Mouse (Mus musculus) embryo, embryonic 10 days (tissue): ENCODE data around the gene Tmprss9.

Experiments used
- DNase-seq: peaks from one replicate; pipeline ENCODE4 v3.0.0-alpha.2; 2015; ENCODE audit warnings: low spot score

The Tmprss9 gene

DNA sequence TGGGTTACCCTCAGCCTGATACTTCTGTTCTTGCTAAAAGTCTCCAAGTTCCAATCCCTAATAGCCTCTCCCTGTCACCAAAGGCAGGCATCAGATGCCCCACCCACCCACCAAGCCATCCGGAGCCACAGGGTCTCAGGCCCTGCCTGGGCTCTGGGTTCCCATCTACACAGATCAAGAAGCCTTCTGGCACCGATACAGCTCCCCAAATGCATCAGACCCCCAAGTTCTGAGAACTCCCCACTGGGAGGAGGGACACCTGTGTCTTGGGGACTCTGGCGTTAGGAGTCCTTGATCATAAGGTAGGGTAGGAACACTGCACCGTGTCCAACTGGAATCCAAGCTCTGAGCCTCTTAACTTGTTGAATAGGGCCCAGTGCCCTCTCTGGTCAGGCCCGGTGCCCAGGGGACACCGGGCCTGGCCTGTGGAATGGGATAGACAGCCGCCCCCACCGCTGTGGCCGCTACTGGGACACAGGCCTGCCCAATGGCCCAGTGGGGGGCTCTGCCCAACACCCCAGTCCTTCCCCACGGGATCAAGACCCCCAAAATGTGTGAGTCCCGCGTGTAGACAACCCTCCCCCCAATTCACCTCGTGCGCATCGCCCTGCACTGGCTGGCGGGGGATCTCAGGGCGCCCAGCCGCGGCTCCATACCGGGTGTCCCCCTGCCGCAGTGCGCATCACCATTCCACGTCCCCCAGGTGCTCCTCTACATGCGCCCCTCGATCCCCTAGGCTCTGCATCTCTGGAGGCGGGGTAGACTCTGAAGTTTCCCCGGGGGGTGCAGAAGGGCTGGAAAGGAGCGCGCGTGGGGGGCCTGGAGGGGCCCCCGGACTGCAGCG, 28.3 kb upstream of the Tmprss9 start:
- no peak for DNase-seq

DNA sequence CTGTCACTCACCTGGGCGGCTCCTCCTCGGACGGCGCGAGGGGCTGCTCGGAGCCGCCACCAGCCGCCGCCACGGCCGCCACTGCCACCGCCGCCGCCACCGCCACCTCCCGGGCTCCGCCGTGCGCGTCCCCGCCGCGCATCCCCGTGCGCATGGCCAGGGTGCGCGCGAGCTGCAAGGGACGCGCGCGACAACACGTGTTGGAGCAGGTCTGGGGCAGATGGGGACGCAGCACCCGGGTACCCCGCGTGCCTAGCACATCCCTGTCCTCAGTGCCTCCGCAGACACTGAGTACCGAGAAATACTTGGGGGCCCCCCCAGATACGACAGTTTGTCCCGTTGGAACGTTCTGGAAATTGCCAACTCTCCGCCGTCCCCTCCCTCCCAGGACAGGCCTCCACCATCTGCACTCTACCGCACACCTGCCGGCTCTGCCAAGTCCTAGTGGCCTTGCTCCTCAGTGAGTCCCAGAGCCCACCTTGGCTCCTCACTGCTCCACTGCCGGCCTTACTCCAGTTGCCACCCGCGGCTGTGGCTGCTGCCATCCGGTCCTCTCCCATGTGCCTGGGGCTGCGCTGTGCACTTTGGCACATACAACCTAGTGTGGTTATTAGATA, 27.6 kb upstream of the Tmprss9 start, which contains the start of gene Lingo3:
TSS of gene Lingo3 (minus strand) at position 109 of the 617 bp plus-strand sequence.
- peak; percentile 48 for DNase-seq

DNA sequence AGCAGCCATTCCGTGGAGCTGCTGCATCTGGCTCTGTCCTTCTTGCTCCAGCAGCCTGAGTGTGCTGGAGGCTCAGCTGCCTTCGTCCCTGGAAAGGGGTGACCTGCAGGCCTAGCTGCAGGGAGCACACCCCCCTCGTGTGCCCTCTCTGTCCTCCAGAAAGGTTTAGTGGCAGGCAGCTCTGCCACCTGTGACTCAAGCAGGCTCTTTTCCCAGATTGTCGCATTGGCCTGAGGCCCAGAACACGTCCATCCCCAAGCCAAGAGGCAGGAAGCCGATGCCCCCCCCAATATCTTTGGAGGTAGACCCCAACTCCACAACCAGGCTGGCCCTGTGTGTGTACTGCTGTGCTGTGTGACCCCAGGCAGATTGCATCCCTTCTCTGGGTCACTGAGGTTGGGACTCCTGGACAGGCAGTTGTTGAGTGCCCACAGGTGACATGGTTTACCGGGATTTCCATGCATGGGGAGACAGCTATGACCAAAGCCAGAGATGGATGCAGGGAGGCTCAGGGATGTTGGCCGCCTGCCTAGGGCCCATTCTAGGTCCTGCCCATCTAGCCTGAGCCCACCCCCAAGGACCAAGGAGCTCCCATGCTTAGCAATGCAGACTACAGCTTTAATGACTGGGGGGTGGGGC, 26.5 kb upstream of the Tmprss9 start:
- no peak for DNase-seq

DNA sequence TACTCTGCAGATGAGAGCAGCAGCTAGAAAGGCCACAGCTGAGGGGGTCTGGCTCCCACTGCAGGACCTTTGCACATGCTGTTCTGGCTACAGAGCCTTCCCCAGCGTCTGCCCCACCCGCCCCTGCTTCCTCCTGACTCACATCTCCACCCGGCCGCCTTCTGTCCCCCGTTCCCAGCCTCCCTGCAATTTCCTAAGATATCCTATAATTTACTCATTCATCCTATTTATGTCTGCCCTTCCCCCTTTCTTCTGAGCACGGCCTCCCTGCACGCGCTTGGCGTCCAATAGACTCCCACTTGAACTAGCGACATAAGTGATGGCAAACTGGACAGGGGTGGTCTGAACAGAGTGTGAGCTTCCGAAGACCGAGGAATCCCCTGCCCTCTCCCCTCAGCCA, 25.9 kb upstream of the Tmprss9 start:
- DNase-seq, result no peak

DNA sequence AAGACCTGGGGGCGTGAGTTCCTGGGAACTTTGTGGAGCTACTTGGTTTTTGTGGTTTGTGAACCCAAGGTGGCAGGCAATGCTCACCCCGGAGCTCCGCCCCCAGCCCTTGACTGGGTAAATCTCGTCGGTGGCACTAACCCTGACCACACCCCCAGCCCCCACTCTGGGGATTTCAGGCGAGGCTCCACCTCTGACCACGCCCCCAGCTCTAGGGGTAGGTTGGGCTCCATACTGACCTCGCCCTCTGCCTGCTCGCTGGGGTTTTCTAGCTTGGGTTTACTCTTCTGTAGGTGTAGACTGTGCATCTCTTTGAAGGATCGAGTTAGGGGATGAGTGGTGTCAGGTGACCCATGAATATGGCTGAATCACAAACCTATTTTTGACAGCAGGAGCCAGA, 23.1 kb upstream of the Tmprss9 start:
- DNase-seq, result peak; percentile 66

DNA sequence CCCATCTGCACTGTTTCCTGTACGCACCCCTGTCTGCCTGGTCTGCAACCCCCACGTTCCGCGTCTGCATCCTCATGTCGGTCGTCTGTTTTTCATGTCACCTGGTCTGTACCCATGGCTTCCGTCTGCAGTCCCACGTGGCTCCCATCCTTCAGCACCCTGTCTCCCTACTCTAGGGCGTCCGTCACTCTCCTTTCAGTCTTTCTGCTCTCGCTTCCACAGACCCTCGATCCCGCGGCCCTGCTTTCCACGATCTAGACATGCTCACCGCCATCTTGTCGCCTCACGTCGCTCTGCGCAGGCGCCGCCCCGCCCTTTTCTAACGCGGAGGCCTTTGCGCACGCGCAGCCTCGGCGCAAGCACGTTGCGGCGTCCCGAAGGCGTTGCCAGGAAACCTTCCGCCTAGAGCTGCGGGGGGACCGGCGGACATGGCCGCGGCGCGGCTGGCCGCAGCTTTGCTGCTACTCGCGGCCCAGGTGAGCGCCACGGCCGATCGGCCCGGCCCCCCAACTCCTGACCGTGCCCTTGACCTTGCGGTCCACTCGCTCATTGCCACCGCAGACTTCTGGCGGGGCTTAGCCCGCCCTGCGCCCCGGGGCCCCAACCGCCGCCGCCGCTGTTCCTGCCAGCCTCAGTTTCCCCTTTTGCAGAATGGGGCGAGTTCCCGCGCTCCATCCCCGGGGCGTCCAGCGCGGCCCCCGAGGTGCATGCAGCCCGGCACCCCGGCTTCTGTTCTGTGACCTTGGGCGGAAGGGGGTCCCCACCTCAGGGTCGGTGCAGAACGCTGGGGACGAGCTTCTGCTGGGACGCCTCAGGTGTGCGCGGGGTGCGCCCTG, 16.5 kb upstream of the Tmprss9 start, which contains the start of the genes Lsm7 and Sppl2b:
TSS of gene Lsm7 (minus strand) at position 297 of the 836 bp plus-strand sequence.
TSS of gene Sppl2b (plus strand) at position 363 of the 836 bp plus-strand sequence.
- DNase-seq, result peak; percentile 98

DNA sequence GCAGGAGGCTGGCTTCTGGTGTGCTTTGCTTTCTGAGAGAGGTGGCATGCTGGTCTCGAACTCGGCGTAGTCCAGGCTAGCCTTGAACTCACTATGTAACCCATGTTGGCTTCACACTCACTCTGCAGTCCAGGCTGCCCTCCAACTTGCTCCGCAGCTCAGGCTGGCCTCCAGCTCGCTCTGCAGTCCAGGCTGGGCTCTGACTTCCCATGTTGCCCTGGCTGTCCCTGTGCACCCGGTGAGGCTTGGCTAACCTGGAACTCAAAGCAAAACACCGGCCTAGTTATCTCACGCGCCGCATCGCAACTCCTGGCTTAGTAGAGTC, 15.9 kb upstream of the Tmprss9 start:
- peak; percentile 21 for DNase-seq

DNA sequence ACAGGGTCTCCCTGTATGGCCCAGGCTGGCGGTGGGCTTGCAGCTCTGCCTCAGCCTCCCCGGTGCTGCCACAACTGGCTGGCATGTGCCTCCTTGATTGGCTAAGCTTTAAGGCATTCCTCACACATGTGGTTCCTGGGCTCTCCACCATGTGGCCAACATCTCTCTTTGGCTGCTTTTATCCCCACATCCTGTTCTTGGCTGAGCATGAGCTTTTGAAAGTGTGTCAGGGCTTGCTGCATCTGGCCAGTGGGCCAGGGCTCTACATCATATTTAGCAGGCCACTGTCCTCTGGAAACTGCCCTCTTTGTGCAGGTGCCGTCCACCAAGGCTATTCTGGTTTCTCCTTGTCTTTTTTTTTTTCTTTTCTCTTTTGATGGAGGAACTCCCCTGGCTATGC, 15.4 kb upstream of the Tmprss9 start:
- peak; percentile 35 for DNase-seq

DNA sequence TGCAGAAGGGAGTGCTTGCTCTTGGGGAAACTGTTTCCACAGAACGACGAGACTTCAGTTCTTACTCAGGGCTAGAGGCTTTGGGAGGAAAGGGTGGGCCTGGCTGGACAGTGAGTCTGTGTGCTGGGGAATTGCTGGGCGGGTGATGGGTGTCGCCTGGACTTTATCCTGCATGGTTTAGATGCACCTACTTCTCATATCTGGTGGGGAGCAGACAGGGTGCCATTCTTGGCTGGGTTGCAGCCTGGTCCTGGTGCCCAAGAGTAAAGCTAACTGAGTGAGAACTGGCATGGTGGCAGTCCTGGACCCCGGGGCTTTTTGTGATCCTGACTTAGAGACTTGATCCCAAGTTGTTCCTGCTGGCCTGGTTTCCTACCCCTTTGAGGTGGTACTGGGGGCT, 14.7 kb upstream of the Tmprss9 start:
- DNase-seq, result no peak

DNA sequence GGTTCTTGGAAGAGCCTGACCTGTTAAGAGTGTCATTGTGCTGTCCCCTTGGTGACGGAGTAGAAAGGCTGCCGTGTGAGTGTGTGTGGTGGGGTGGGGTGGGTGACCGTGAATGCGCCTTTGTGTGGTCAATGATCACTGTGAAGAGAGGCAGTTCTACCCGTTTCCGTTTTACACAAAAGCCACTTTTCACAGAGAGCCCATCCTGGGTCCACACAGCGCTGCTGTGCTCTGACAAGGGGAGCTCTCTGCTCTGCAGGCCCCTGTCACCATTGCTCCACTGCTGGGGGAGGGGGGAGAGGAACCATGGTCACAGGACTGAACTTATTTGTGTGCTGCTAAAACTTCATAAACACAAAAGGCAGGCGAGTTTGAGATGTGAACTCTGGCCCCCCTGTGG, 14.3 kb upstream of the Tmprss9 start:
- no peak for DNase-seq

DNA sequence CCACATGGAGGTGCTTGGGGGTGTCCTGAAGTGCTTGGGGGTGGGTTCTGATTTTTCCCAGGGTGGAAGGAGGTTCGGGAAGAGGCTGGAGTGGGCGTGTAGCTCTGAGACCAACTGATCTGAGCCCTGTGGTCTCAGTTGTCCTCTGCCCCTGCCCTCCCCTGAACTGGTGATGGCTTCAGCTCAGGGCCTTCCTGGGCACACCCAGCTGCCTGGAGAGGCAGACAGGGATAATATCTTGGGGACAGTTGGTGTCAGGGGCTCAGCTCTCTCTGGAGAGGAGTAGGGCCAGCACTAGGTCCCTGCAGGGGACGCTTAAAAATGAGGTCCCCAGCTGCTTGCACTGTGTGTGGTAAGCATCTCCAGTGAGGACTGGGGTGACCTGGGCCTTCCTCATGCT, 13.8 kb upstream of the Tmprss9 start:
- no peak for DNase-seq

DNA sequence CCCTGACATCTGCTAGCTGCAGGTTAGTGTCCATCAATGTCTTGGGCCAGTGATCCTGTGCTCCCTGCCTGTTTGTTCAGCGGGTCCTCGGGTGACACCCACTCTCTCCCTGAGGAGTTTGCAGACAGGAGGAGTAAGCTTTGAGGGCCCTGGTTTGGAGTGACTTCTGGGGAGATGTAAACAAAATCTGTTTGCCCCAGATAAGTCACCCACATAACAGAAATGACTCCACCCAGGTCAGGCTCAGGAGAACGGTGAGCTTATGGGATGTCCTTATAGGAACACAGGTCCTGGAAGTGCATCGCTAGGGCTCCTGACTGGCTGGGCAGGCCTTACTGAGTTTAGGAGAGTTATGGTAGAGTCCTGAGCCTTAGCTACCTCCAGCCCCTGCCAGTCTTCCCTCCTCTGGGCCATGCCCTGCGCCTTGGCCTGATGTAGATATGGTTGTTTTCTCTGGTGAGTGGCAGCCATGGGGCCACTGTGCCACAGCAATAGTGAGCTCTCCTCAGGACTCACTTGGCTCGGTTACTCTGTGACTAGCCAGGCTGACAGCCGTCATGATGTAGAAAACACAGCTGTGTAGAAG, 13.2 kb upstream of the Tmprss9 start:
- DNase-seq, result no peak

DNA sequence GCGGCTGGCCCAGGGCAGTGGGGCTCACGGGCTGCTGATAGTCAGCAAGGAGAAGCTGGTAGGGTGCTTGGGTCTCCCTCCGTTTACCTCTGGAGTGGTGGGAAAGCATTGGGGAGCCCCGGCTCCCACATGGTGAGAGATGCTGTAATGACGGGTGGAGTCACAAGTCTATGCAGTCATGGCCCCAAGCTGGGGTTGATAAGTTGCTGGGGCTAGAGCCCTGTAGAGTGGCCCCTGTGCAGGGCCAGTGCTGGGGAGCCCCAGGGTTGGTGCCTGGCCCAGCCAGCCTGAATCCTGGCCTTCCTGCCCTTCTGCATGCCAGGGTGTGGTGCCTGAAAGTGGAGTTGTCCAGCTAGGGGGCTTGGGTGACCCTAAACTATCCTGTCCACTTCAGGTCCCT, 9.3 kb upstream of the Tmprss9 start:
- DNase-seq, result no peak

DNA sequence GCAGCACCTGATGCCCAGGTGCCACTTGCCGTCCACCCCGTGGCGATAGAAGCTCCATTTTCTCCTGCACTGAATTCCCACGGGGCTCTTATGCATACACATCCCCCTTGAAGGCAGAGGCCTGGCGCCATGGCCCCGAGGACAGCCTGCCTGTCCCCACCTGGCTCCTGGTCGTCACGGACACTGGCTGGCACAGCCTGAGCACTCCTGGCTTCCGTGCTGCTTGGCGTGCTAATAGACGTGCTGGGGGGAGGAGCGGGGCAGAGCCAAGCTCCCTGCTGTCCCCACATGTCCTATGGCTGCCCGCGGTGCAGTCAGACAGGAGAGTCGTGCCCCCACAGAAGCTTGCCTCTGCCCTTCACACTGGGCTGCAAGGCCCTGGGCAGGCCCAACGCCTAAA, 7.2 kb upstream of the Tmprss9 start:
- DNase-seq, result no peak

DNA sequence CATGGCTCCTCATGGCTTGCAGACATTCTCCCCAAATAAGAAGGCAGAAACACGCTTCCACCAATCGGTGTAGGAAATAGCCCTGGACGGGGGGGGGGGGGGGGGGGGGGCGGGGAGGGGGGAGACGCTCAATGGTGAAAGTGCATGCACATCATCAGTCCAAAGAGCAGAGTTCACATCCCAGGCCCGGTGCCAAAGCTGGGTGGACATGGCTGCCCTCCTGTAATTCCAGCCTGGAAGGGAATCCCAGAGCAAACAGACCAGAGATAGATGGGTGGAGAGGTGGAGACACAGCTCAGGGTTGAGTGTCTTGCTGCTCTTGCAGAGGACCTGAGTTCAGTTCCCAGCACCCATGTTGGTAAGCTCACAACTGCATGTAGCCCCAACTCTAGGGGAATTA, 655 bp upstream of the Tmprss9 start:
- DNase-seq, result no peak

DNA sequence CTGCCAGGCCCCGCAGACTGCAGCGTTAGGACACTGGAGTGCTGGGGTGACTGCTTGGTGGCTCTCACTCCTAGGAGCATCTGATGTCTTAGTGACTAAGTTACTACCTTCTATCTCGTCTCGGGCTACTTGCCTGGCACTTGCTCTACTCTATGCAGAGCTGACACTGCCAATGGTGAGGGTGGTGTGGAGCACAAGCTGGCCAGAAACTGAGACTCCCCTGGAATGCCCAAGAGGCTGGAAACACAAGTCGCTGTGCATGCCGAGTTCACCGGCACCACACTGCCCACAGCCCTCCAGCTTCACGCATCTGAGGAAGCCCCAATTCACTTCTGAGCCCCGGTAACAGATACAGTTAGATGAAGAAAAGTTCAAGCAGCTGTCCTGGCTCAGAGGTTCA, 2.4 kb downstream of the Tmprss9 start:
- no peak for DNase-seq

DNA sequence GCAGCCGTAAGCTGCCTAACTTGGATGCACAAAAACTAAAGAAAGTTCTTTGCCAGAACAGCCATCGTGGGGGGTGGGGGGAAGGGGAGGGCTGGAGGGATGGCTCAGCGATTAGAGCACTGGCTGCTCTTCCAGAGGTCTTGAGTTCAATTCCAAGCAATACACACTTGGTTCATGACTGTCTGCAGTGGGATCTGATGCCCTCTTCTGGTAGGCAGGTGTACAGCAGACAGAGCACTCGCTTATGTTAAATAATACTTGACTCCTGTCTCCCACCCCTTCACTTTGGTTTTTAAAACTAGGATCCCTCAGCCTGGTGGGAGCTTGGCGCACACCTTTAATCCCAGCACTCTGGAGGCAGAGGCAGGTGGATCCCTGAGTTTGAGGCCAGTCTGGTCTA, 4.4 kb downstream of the Tmprss9 start:
- DNase-seq, result peak; percentile 74

DNA sequence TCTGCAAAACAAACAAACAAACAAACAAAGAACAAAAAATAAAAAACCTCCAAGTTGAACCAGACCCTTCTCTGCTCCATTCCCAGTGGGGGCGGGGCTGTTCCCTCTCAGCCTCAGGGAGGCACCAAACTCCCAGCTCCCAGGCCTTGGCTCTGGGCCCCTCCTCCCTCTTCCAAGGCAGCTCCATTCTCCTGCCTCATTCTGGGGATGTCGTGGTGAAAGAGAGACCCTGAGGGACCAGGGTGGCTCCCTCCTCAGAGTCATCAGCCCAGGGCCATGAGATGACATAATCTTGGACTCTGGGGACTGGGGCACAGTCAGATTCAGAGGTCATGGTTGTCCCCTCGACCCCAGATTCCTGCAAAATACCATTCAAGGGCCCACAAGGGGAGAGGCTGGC, 4.9 kb downstream of the Tmprss9 start:
- no peak for DNase-seq

DNA sequence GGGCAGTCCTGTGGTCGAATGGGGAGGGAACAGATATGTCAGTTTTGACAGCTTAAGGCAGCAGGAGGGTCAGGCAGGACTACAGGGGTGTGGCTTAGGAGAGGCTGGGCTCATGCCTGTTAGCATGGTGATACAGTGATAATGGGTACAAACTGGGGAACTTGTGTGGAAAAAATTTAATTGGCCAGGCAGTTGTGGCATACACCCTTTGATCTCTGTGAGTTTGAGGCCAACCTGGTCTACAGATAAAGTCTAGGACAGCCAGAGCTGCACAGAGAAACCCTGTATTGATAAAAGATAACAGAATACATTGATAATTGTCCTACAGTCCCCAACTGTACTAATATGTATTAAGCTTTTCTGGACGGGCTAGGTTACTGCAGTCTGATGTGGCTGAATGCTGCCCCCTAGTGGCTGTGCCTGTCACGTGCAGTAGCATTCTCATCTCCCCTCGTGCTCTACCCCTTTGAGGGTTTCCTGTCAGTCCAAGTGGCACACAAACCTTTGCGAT, 8.5 kb downstream of the Tmprss9 start:
- DNase-seq, result peak; percentile 86

DNA sequence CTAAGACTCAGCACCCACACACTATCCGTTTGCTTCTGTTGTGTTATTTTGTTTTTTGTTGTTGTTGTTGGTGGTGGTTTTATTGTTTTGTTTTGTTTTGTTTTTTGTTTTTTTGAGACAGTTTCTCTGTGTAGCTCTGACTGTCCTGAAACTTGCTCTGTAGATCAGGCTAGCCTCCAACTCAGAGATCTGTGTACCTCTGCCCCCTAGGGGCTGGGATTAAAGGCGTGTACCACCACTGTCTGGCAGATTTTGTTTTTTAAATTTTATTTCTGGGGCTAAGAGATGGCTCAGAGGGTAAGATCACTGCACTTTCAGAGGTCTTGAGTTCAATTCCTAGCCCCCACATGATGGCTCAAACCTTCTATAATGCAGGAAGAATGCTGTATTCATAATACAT, 9.3 kb downstream of the Tmprss9 start:
- no peak for DNase-seq

DNA sequence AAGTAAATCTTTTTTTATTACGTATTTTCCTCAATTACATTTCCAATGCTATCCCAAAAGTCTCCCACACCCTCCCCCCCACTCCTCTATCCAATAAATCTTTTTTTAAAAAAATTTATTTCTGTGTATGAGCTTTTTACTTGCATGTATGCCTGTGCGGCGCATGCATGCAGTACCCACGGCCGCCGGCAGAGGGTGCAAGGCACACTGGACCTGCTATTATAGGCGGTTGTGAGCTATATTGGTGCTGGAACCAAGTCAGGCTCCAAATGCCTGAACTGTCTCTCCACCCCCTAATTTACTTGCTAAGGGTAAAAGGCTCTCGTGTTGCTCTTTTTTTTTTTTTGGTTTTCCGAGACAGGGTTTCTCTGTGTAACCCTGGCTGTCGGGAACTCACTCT, 9.7 kb downstream of the Tmprss9 start:
- DNase-seq, result peak; percentile 78

DNA sequence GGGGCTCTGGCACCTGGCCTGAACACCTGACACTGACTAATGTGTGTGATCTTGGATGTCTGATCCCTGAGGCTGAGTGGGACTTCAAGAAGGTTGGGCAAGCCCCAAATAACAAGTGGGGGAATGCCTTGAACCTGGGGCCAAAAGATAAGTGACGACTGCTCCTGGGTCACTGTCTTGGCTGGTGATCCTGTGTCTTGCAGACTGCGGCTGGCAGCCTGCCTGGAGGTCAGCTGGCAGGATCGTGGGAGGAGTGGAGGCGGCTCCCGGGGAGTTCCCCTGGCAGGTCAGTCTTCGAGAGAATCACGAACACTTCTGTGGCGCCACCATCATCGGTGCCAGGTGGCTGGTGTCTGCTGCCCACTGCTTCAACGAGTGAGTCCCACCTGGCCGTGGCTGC, 15.5 kb downstream of the Tmprss9 start:
- no peak for DNase-seq
